Mouse (Mus musculus) forebrain, embryonic 14.5 days (tissue): ENCODE results near the gene Ccdc97. TPM values are rescaled to one million over a fixed set of nuclear protein-coding genes. Genes with fewer than 3 reads are reported as not detected.
A peak's percentile ranks its signal among the peaks of the same experiment; 100 is the strongest.

ENCODE experiments used
- ATAC-seq: fragments of 200-750 bp; cut with Nextera tagmentation; 2 replicates; pipeline ENCODE4 v1.8.0; 2017; ENCODE audit warnings: mild to moderate bottlenecking, moderate library complexity
- DNase-seq: peaks from one replicate; pipeline ENCODE4 v3.0.0-alpha.2; 2015; ENCODE audit warnings: low spot score
- H3K27ac ChIP-seq: fragments of 300-500 bp; sonication (generic); 2 replicates; pipeline ENCODE4 v1.5.1; 2014; ENCODE audit warnings: low read depth, mild to moderate bottlenecking, control low read depth, low read length, moderate library complexity
- H3K27me3 ChIP-seq: fragments of 300-500 bp; sonication (generic); replicated peaks from 2 replicates; pipeline ENCODE4 v1.6.1; 2014; ENCODE audit warnings: low read length, control low read depth, mixed read lengths; ENCODE audit not compliant: control insufficient read depth, insufficient read depth
- H3K36me3 ChIP-seq: fragments of 300-500 bp; sonication (generic); 2 replicates; pipeline ENCODE4 v1.6.1; 2014; ENCODE audit warnings: low read length, control low read depth; ENCODE audit not compliant: control insufficient read depth, insufficient read depth
- H3K4me1 ChIP-seq: fragments of 300-500 bp; sonication (generic); 2 replicates; pipeline ENCODE4 v1.6.1; 2014; ENCODE audit warnings: antibody characterized with exemption, low read length, control low read depth; ENCODE audit not compliant: control insufficient read depth, insufficient read depth
- H3K4me2 ChIP-seq: fragments of 300-500 bp; sonication (generic); 2 replicates; pipeline ENCODE4 v1.6.1; 2014; ENCODE audit warnings: mild to moderate bottlenecking, control low read depth, low read length
- H3K4me3 ChIP-seq: fragments of 300-500 bp; sonication (generic); 2 replicates; pipeline ENCODE4 v1.5.1; 2014; ENCODE audit warnings: low read depth, low read length, control low read depth
- H3K9ac ChIP-seq: fragments of 300-500 bp; sonication (generic); 2 replicates; pipeline ENCODE4 v1.6.1; 2014; ENCODE audit warnings: mild to moderate bottlenecking, low read length, control low read depth, moderate library complexity
- H3K9me3 ChIP-seq: fragments of 300-500 bp; sonication (generic); replicated peaks from 2 replicates; pipeline ENCODE4 v1.6.1; 2016; ENCODE audit warnings: low read length, control low read depth, mixed read lengths; ENCODE audit not compliant: control insufficient read depth
- WGBS: fragments of 180-500 bp; shearing (Covaris S2); extraction: QIAGEN DNeasy Blood & Tissue Kit; methylation state at CpG from one replicate; pipeline ENCODE4 v1.1.7; 2014; 5-methylcytosine and 5-hydroxymethylcytosine counted together
- polyA plus RNA-seq: library from polyadenylated mRNA; unstranded; fragments of >200 nt; fragmentation: Nextera tagmentation; extraction: Ambion mirVana; gene quantifications from 2 replicates; pipeline ENCODE4 v1.2.1, GENCODE M21; 2014

Ccdc97 gene
- polyA plus RNA-seq, 1 experiment from 2014 or later, result 39.6 TPM

DNA sequence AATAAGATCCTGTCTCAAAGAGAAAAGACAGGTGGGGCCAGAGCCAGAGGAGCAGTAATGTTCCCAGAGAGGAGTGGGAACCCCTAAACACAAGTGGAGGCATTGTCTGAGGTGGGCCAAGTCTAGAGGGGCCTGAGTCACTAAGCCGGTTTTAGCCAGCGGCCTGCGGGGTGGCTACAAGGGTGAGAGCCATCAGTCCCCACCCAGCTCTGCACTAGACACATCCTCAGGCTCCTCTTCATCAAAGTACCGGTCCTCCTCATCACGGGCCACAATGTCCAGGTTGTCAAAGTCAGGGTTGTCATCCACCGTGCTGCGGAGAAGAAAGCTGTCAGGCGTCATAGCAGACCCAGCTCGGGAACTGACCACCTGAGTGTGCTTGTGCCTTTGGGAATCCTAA is 6.1 kb downstream of the Ccdc97 start:
- H3K4me1 ChIP-seq, result peaks cover 3% of the 10 kb centered on the region; the same call in 1 of the 2 replicates
- WGBS, result 92% methylated on average over 9 of the region's 9 CpGs
- H3K4me2 ChIP-seq, result no peak overlapping the region
- no peak overlapping the region for H3K27ac ChIP-seq
- ATAC-seq (no peak), DNase-seq (no peak)
- H3K27me3 ChIP-seq, result no peaks in the 10 kb centered on the region
- peaks cover 49% of the 10 kb centered on the region for H3K36me3 ChIP-seq
- H3K9ac ChIP-seq, result no peak overlapping the region
- no peak overlapping the region for H3K4me3 ChIP-seq
- H3K9me3 ChIP-seq, result no peaks in the 10 kb centered on the region

DNA sequence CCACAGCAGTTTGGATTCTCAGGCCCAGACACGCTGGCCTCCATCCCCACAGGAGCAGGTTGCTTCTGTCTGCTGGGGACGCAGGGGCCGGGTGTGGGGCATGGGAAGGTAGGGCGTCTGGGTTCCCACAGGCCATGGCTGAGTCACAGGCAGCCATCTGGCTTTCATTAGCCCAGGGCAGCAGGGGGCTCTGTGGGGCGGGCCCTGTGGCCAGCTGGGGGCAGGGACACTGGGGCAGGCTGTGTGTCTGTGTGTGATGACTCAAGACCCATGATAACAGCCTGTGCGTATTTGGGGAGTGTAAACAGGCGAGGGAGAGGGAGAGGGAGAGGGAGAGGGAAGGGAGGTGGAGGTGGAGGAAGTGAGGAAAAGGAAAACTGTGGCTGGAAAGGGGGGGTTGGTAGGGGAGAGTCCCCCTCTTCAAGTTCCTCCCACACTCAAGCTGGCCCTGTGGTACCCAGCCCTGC is 7.1 kb downstream of the Ccdc97 start:
- Histone ChIP-seq H3K9me3 (no peaks in the 10 kb centered on the region), H3K4me2 (no peak overlapping the region), H3K27ac (no peak overlapping the region), H3K27me3 (no peaks in the 10 kb centered on the region), H3K9ac (no peak overlapping the region), H3K4me1 (0 out of 2 replicates have a peak, but pooled peaks cover 3% of the 10 kb centered on the region), H3K4me3 (no peak overlapping the region), H3K36me3 (peaks cover 47% of the 10 kb centered on the region)
- DNase-seq, result no peak
- ATAC-seq, result no peak
- WGBS, result 49% methylated on average over 7 of the region's 7 CpGs

DNA sequence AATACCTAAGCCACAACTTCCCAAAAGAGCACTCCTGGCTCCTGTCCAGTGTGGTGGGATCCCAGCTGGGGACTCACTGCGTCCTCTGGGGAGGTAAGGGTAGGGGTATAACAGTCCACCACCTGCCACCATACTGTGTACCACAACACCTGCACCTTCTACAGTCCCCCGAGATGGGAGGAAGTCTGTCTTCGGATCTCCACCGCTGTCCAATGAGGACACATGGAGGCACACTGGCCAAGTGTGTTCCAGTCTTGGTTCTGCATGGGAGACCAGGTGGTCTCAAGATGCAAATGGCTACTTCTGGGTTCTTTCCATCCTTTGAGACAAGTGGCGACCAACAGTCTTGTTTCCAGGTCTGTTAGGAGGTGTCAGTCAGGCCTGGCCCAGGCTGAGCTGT is 7.7 kb downstream of the Ccdc97 start:
- H3K4me3 ChIP-seq, result no peak overlapping the region
- no peaks in the 10 kb centered on the region for H3K9me3 ChIP-seq
- H3K9ac ChIP-seq, result no peak overlapping the region
- peaks cover 42% of the 10 kb centered on the region for H3K36me3 ChIP-seq
- 69% methylated on average over 5 of the region's 5 CpGs for WGBS
- no peaks in the 10 kb centered on the region for H3K27me3 ChIP-seq
- H3K27ac ChIP-seq, result no peak overlapping the region
- ATAC-seq (no peak), DNase-seq (no peak)
- 0 out of 2 replicates have a peak, but pooled peaks cover 3% of the 10 kb centered on the region for H3K4me1 ChIP-seq
- no peak overlapping the region for H3K4me2 ChIP-seq

DNA sequence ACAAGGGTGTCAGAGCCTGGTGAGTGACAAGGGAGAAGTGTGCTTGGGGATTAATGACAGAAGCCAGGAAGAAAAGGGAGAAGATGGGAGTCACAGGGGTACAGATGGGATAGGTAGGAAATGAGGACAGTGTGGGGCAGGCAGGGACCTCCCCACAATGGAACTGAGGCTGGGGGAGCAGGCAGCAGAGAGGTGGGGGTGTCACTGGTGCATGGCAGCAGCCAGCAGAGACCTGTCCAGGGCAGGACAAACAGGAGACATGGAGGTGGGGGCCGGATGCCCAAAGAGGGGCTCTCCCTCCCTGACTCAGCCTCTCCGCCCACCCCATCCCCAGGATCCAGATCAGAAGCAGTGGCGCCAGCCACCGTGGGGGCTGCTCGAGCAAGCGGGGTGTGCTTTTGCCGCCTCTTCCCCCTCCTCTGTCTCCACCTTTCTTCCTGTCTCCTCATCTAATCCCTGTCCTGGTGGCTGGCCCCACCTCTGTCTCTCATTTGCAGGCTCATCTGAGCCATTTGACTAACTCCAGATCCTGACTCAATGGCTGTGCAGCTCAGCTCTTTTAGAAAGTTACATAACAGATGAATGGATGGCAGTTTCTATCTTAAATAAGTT is 8.3 kb downstream of the Ccdc97 start:
- Histone ChIP-seq H3K9ac (peak overlapping the region; percentile 41), H3K36me3 (peaks cover 37% of the 10 kb centered on the region), H3K4me2 (no peak overlapping the region), H3K4me3 (no peak overlapping the region), H3K9me3 (no peaks in the 10 kb centered on the region), H3K4me1 (0 out of 2 replicates have a peak, but pooled peaks cover 3% of the 10 kb centered on the region), H3K27ac (no peak overlapping the region), H3K27me3 (no peaks in the 10 kb centered on the region)
- no peak for DNase-seq
- ATAC-seq, result peak; percentile 40
- WGBS, result 9% methylated on average over 7 of the region's 7 CpGs

DNA sequence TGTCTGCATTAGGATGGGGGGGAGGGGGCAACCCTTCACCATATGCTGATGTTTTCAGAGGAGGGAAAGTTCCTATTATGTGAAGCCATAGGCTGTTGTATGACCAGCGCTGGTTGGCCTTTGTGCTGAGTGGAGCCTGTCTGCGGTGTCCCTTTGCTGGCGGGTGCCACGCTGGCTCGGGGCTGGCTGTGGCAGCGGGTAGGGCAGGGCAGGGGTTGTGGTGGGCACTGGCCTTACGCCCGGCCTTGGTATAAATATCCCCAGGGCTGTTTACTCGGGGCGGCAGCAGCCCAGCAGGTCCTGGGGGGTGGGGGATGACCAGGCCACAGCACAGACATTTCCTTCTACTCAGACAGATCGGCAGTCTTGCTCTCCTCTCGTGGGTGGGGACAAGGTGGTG is 8.9 kb downstream of the Ccdc97 start:
- no peak for DNase-seq
- H3K4me2 ChIP-seq, result no peak overlapping the region

DNA sequence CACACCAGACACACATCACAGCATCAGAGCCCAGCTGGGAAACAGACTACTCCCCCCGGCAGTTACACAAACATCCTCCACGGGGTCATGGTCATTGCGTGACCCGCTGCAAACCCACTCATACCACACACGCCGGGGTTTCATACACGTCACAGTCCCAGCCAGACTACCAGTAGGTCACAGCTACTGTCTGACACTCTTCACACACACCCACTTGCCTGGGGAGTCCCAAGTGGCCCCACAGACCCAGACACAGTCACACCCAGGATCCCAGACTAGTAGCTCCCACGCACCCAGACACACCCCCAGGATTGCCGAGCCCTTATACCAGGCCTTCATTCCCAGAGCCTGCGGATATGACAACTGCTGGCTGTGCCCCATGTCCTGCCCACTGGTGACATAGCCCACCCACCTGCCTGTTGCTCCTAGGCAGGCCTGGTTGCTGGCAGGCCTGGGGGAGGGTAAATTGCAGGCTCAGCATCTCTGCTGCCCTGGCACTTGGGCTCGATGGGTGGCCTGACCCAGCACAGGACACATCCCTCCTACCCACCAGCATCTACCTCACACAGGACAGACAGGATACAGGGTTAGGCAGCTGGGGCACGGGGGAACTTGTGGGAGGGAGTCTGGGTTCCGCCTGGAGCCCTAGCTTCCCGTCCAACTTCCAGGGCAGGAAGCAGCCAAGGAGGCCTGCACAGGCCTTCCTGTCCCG is 11.2 kb downstream of the Ccdc97 start:
- H3K9ac ChIP-seq, result no peak overlapping the region
- WGBS, result 81% methylated on average over 15 of the region's 15 CpGs
- H3K9me3 ChIP-seq, result no peaks in the 10 kb centered on the region
- H3K4me3 ChIP-seq, result no peak overlapping the region
- no peak for ATAC-seq
- peaks cover 8% of the 10 kb centered on the region for H3K36me3 ChIP-seq
- peaks cover 9% of the 10 kb centered on the region; the same call in 1 of the 2 replicates for H3K27me3 ChIP-seq
- 0 out of 2 replicates have a peak, but pooled peaks cover 6% of the 10 kb centered on the region for H3K4me1 ChIP-seq
- H3K27ac ChIP-seq, result no peak overlapping the region
- no peak overlapping the region for H3K4me2 ChIP-seq
- DNase-seq, result no peak

More for the DNA sequence above, 8.9 kb downstream of the Ccdc97 start:
- Histone ChIP-seq H3K27ac (no peak overlapping the region), H3K27me3 (no peaks in the 10 kb centered on the region), H3K9me3 (no peaks in the 10 kb centered on the region), H3K36me3 (peaks cover 30% of the 10 kb centered on the region), H3K9ac (peak overlapping the region; percentile 41), H3K4me1 (0 out of 2 replicates have a peak, but pooled peaks cover 3% of the 10 kb centered on the region), H3K4me3 (no peak overlapping the region)
- 0 out of 2 replicates have a peak, but pooled peaks have one; percentile 24 for ATAC-seq
- WGBS, result 11% methylated on average over 12 of the region's 12 CpGs

DNA sequence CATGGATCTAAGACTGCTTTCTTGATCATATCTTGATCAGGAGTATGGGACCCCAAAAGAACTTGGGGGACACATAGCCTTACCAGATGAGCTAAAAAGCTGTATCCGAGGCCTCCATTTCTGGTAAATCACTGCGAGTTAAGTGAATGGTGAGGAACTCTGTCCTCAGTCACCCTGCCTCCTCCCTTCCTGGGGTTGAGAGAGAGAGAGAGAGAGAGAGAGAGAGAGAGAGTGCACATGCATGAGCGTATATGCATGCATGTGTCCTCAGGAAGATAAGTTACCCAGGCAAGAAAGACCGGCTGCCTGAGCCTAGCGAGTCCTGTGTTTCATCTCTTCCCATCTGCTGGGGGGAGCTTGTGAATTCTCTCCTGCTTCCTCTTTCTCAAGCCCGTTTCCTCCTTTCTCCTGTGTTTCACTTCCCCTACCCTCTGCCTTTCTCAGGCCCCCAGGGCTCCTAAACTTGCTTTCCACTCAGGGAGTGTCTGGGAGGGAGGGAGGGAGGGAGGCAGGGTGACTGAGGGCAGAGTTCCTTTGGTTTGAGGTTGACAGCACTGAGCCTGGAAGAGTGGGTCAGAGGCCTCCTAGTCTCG is 12.2 kb downstream of the Ccdc97 start:
- Histone ChIP-seq H3K9ac (no peak overlapping the region), H3K4me2 (no peak overlapping the region), H3K9me3 (no peaks in the 10 kb centered on the region), H3K4me3 (no peak overlapping the region), H3K27me3 (peaks cover 9% of the 10 kb centered on the region; the same call in 1 of the 2 replicates), H3K36me3 (no peaks in the 10 kb centered on the region), H3K4me1 (0 out of 2 replicates have a peak, but pooled peaks cover 6% of the 10 kb centered on the region), H3K27ac (no peak overlapping the region)
- 69% methylated on average over 7 of the region's 7 CpGs for WGBS
- ATAC-seq, result no peak
- DNase-seq, result no peak

DNA sequence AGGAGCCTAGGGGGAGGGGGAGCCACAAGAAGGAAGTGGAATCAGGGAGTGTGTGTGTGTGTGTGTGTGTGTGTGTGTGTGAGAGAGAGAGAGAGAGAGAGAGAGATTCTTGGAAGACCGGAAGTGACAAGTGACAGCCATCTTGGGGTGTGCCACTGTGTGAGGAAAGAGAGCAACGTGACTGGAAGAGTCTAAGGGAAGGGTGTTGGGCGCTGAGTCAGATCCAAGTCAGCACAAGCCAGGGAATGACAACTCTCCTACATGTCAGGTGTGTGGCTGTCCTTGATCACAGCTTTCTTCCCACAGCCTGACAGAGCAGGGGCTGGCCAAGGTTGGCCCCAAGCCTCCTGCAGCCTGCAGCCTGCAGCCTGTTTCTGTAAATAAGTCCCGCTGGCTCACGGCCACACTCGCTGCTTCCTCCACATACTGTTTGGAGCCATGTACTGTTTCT is 13.1 kb downstream of the Ccdc97 start:
- 56% methylated on average over 6 of the region's 6 CpGs for WGBS
- Histone ChIP-seq H3K36me3 (no peaks in the 10 kb centered on the region), H3K4me1 (0 out of 2 replicates have a peak, but pooled peaks cover 6% of the 10 kb centered on the region), H3K4me2 (no peak overlapping the region), H3K9me3 (no peaks in the 10 kb centered on the region), H3K9ac (no peak overlapping the region), H3K4me3 (no peak overlapping the region), H3K27ac (no peak overlapping the region), H3K27me3 (peaks cover 9% of the 10 kb centered on the region; the same call in 1 of the 2 replicates)
- ATAC-seq (no peak), DNase-seq (no peak)
